Mouse (Mus musculus) kidney, postnatal 0 days (tissue): ENCODE measurements around the gene Rex1bd. TPM values are rescaled to one million over a fixed set of nuclear protein-coding genes. Genes with fewer than 3 reads are reported as not detected.

Source experiments
- ATAC-seq: fragments of 200-750 bp; cut with Nextera tagmentation; replicated peaks from 2 replicates; pipeline ENCODE4 v1.8.0; 2017; ENCODE audit warnings: low read depth, moderate number of reproducible peaks, moderate TSS enrichment, moderate library complexity; ENCODE audit not compliant: low FRiP score
- DNase-seq: peaks from one replicate; pipeline ENCODE4 v3.0.0-alpha.2; 2016; ENCODE audit warnings: low spot score
- H3K27ac ChIP-seq: fragments of 300-500 bp; sonication (generic); 2 replicates; pipeline ENCODE4 v1.5.1; 2014; ENCODE audit warnings: mild to moderate bottlenecking
- H3K27me3 ChIP-seq: fragments of 300-500 bp; sonication (generic); 2 replicates; pipeline ENCODE4 v1.6.1; 2014; ENCODE audit warnings: low read length, mixed read lengths; ENCODE audit not compliant: insufficient read depth
- H3K36me3 ChIP-seq: fragments of 300-500 bp; sonication (generic); 2 replicates; pipeline ENCODE4 v1.6.1; 2014; ENCODE audit warnings: low read length, mixed read lengths; ENCODE audit not compliant: insufficient read depth
- H3K4me1 ChIP-seq: fragments of 300-500 bp; sonication (generic); replicated peaks from 2 replicates; pipeline ENCODE4 v1.6.1; 2014; ENCODE audit warnings: antibody characterized with exemption, low read length, mixed read lengths; ENCODE audit not compliant: insufficient read depth
- H3K4me2 ChIP-seq: fragments of 300-500 bp; sonication (generic); 2 replicates; pipeline ENCODE4 v1.6.1; 2014; ENCODE audit warnings: mild to moderate bottlenecking, low read length, moderate library complexity, mixed read lengths
- H3K4me3 ChIP-seq: fragments of 300-500 bp; sonication (generic); replicated peaks from 2 replicates; pipeline ENCODE4 v1.5.1; 2014; ENCODE audit warnings: low read depth, low read length
- H3K9ac ChIP-seq: fragments of 300-500 bp; sonication (generic); 2 replicates; pipeline ENCODE4 v1.6.1; 2014; ENCODE audit warnings: low read depth, low read length
- H3K9me3 ChIP-seq: fragments of 300-500 bp; sonication (generic); replicated peaks from 2 replicates; pipeline ENCODE4 v1.6.1; 2016; ENCODE audit warnings: low read length, inconsistent platforms, mixed read lengths
- CTCF ChIP-seq: IDR thresholded peaks from 2 replicates; pipeline ENCODE4 v1.5.1; 2016; ENCODE audit warnings: antibody characterized with exemption, low read depth, mild to moderate bottlenecking, moderate library complexity
- WGBS: fragments of 180-500 bp; shearing (Covaris S2); extraction: QIAGEN DNeasy Blood & Tissue Kit; methylation state at CpG from one replicate; pipeline ENCODE4 v1.1.7; 2014; 5-methylcytosine and 5-hydroxymethylcytosine counted together
- polyA plus RNA-seq: library from polyadenylated mRNA; unstranded; fragments of >200 nt; fragmentation: Nextera tagmentation; extraction: Ambion mirVana; gene quantifications from 2 replicates; pipeline ENCODE4 v1.2.1, GENCODE M21; 2015

Gene Rex1bd
- polyA plus RNA-seq, 1 experiment from 2014 or later: 140 TPM

DNA sequence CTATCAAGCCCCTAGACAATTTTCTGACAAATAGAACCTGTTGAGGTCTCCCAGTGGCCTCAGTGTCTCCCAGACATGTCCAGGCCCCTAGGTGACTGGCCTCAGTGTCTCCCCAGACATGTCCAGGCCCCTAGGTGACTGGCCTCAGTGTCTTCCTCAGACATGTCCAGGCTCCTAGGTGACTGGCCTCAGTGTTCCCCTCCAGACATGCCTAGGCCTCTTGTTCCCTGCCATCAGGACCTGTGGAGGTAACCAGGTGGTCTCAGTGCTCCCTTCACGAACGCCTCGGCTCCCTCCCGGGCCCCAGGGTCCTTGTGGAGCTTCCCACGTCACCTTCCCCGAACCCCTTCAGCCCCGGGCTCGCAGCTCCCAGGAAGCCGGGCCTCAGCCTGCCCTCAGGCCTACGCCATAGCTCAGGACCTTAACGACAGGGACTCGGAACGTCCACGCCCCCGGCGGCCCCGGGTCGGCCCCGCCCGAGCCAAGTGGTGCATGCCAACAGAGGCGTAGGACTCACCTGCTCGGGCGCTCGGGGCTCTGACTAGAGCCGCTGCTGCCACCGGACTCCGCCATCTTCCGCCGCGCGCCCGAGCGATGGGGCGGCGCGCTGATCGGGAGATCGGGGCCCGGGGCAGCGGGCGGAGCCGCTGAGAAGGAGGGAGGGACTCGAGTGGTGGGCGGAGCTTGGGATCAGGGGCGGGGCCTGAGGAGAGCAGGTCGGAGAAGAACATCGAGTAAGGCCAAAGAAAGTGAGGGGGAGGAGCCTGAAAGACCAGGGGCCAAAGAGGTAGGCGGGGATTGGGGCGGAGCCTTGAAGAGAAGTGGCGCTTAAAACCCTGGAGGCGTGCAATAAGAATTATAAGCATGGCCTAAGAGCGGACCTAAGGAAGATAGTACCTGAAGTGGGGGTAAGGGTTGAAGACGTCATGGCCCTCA lies 30.0 kb downstream of the Rex1bd start, which contains the start of gene Klhl26:
Klhl26 (minus strand) TSS at position 636 of the 936 bp plus-strand sequence.
- H3K27ac ChIP-seq: peak within 1 kb of the TSS; percentile 55
- no peaks in the 10 kb centered on the region for H3K36me3 ChIP-seq
- ATAC-seq (peak; percentile 92), DNase-seq (peak; percentile 98)
- H3K4me3 ChIP-seq: peak within 1 kb of the TSS; percentile 76
- H3K9me3 ChIP-seq: no peaks in the 10 kb centered on the region
- under 1% methylated on average over 53 of the region's 53 CpGs for WGBS
- H3K9ac ChIP-seq: peak within 1 kb of the TSS; percentile 89
- no peak for TF ChIP-seq CTCF
- 0 out of 2 replicates have a peak, but pooled peaks cover 7% of the 10 kb centered on the region for H3K4me1 ChIP-seq
- H3K27me3 ChIP-seq: no peaks in the 10 kb centered on the region
- H3K4me2 ChIP-seq: peak within 1 kb of the TSS; percentile 83

DNA sequence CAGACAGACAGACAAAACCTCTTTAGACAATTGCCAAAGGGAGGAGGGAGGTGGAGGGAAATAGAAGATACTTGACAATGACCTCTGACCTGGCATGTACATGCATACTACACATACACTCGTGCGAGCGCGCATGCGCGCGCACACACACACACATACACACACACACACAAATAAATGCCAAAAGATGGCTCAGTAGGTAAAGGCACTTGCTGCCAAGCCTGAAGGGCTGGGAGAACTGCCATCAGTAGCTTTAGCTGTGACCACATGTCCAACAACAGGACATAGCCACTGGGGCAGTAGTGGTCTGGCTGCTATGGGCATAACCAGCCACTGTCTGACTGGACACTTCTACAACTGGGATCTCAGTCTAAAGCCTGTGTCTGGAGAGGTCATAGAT lies 34.7 kb downstream of the Rex1bd start:
- no peaks in the 10 kb centered on the region for H3K27me3 ChIP-seq
- DNase-seq: no peak
- H3K36me3 ChIP-seq: no peaks in the 10 kb centered on the region
- no peak overlapping the region for H3K9ac ChIP-seq
- H3K4me1 ChIP-seq: peaks cover 9% of the 10 kb centered on the region; the same call in 1 of the 2 replicates
- no peak for TF ChIP-seq CTCF
- no peaks in the 10 kb centered on the region for H3K9me3 ChIP-seq
- 100% methylated on average over 7 of the region's 7 CpGs for WGBS
- no peak overlapping the region for H3K4me2 ChIP-seq
- no peak overlapping the region for H3K4me3 ChIP-seq
- H3K27ac ChIP-seq: no peak overlapping the region
- ATAC-seq: no peak

DNA sequence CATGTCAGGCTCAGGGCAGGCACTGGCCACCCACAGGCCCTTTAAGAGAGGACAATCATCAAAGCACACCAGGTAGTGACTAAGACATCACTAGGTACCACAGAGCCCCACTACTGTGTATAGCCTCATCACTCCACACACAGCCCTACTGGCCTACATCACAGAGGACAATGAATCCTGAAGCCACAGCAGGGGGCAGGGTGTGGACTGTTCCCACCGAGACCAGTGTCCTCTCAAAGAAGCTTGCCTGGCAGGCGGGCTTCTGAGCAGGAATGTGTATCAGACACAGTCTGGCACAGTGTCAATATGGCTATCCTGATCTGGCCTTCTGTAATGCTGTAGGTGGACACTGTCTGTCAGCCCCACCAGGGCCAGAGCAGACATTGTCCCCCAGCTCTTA lies 36.6 kb downstream of the Rex1bd start:
- TF ChIP-seq CTCF: no peak
- Histone ChIP-seq H3K4me1 (peaks cover 8% of the 10 kb centered on the region; the same call in 1 of the 2 replicates), H3K9ac (no peak overlapping the region), H3K27me3 (no peaks in the 10 kb centered on the region), H3K9me3 (no peaks in the 10 kb centered on the region), H3K4me3 (no peak overlapping the region), H3K27ac (no peak overlapping the region), H3K4me2 (no peak overlapping the region), H3K36me3 (0 out of 2 replicates have a peak, but pooled peaks cover 2% of the 10 kb centered on the region)
- ATAC-seq (no peak), DNase-seq (no peak)
- 73% methylated on average over 2 of the region's 2 CpGs for WGBS

DNA sequence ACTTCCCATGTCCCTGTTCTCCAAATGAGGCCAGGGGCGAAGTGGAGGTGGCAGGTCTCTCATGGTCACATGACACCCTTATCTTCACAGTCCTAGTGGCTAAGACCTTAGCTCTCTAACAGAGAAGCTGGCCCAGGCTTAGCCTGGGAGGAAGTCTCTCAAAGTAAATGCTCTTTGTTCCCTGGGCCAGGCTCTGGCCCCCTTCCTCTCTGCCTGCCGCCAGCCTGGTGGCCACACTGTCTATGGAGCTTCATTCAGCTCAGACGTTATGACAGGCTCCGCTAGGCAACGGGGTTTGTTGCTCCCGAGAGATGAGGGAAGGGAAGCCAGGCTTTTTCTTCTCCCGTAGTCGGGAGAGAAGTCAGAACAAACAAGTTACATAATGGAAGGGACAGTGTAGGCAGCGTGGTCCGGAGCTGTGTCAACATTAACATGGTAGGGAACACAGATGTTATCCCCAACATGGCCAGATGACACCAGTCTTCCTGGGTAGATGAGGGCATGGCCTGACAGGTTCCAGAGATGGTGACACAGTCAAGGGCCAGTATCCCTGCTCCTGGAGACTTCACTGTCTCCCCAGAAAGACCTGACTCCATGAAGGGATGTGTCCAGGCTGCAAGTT lies 37.1 kb downstream of the Rex1bd start:
- no peak overlapping the region for H3K4me3 ChIP-seq
- no peak overlapping the region for H3K4me2 ChIP-seq
- no peaks in the 10 kb centered on the region for H3K27me3 ChIP-seq
- no peak for TF ChIP-seq CTCF
- no peak overlapping the region for H3K27ac ChIP-seq
- 54% methylated on average over 10 of the region's 10 CpGs for WGBS
- no peaks in the 10 kb centered on the region for H3K9me3 ChIP-seq
- 0 out of 2 replicates have a peak, but pooled peaks cover 2% of the 10 kb centered on the region for H3K36me3 ChIP-seq
- DNase-seq (no peak), ATAC-seq (no peak)
- H3K9ac ChIP-seq: no peak overlapping the region
- H3K4me1 ChIP-seq: peaks cover 8% of the 10 kb centered on the region; the same call in 1 of the 2 replicates

DNA sequence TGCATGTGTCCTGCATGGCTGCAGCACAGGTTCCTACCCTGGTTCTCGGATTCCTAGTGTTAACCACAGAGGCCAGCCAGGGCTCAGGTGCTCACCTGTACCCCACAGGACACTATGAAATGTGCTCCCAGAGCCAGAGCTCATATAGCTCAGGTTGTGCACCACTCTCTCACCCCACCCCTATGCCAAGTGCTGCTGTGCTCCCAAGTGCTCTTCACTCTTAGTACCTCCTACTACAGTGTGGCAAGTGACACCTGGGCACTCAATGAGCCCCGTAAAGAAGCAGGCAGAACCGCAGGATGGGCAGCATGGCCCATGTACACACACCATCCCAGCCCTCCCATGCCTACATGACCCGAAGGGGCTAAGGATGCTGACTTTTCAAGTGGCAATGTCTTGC lies 37.8 kb downstream of the Rex1bd start:
- H3K9ac ChIP-seq: no peak overlapping the region
- no peak overlapping the region for H3K27ac ChIP-seq
- 0 out of 2 replicates have a peak, but pooled peaks cover 2% of the 10 kb centered on the region for H3K36me3 ChIP-seq
- H3K4me2 ChIP-seq: no peak overlapping the region
- no peaks in the 10 kb centered on the region for H3K27me3 ChIP-seq
- H3K9me3 ChIP-seq: no peaks in the 10 kb centered on the region
- 84% methylated on average over 4 of the region's 4 CpGs for WGBS
- no peak for TF ChIP-seq CTCF
- DNase-seq (no peak), ATAC-seq (no peak)
- H3K4me1 ChIP-seq: peaks cover 8% of the 10 kb centered on the region; the same call in 1 of the 2 replicates
- no peak overlapping the region for H3K4me3 ChIP-seq

DNA sequence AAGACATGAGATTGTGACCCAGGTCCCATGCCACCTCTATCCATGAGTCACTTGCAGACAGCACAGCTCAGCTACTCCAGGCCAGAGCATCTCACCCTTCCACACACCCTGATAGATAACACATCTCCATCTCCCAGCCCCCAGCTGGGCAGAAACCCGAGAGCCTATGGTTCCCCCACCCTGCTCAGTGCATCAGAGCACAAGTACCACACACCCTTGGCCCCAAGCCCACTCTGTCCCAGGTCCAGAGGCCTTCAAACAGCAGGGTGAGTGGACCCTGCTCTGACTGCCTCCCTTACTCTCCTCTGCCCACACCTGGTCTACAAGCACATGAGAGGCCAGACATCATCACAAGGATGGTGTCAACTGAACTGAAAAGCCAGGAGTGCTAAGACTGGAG lies 38.6 kb downstream of the Rex1bd start:
- ATAC-seq (0 out of 2 replicates have a peak, but pooled peaks have one; percentile 27), DNase-seq (no peak)
- Histone ChIP-seq H3K27me3 (no peaks in the 10 kb centered on the region), H3K27ac (no peak overlapping the region), H3K4me1 (peaks cover 8% of the 10 kb centered on the region; the same call in 1 of the 2 replicates), H3K4me3 (no peak overlapping the region), H3K4me2 (no peak overlapping the region), H3K9me3 (no peaks in the 10 kb centered on the region), H3K9ac (no peak overlapping the region), H3K36me3 (0 out of 2 replicates have a peak, but pooled peaks cover 2% of the 10 kb centered on the region)
- no peak for TF ChIP-seq CTCF
- 47% methylated on average over 1 of the region's 1 CpGs for WGBS
